Mouse (Mus musculus): Measurements from ENCODE around the gene Egfl8. TPM values are rescaled to one million over a fixed set of nuclear protein-coding genes. Genes with fewer than 3 reads are reported as not detected.

The Egfl8 gene
- 6.1 and 7.4 TPM in 2 replicates for polyA plus RNA-seq (2015; fragmentation: Nextera tagmentation; extraction: Ambion mirVana)

DNA sequence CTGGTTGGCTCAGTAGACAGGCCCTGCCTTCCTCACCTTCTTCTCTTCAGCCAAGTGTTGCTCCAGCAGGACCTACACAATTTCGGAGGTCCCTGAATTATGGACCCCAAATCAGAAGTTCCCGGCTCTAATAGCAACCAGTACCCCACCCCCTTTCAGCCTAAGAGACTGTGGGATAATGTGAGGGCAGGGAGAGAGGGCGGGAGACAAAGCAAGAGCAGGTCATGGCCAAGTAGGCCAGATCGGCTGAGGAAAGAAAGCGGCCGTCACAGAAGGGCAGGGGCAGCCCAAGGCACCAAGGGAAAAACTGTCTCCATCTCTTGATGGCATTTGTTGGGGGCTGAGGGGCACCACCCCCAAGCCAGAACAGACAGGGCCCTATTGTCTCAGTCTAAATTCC lies at the start of gene Egfl8:
Gene Egfl8 (minus strand): TSS at position 101 of the 400 bp plus-strand sequence.
- Histone ChIP-seq H3K9ac (replicated peaks) (no peak within 1 kb of the TSS), H3K27ac (replicated peaks) (no peak within 1 kb of the TSS), H3K4me3 (no peak within 1 kb of the TSS), H3K36me3 (peaks cover 56% of the 10 kb centered on the region), H3K4me2 (replicated peaks) (no peak within 1 kb of the TSS), H3K4me1 (no peaks in the 10 kb centered on the region), H3K27me3 (no peaks in the 10 kb centered on the region), H3K9me3 (no peaks in the 10 kb centered on the region)
- no peak for ATAC-seq (replicated peaks)
- 76% methylated on average over 6 of the region's 6 CpGs for WGBS

GRCm38 (mm10) chr17:34664472-34664871 lies 48.7 kb upstream of the Egfl8 start:
- no peaks in the 10 kb centered on the region for H3K36me3 ChIP-seq
- H3K4me3 ChIP-seq, result no peak overlapping the region
- H3K9ac ChIP-seq (replicated peaks), result no peak overlapping the region
- ATAC-seq (replicated peaks), result no peak
- H3K9me3 ChIP-seq, result no peaks in the 10 kb centered on the region
- 81% methylated on average over 7 of the region's 7 CpGs for WGBS
- H3K27ac ChIP-seq (replicated peaks), result no peak overlapping the region
- peaks cover 19% of the 10 kb centered on the region for H3K27me3 ChIP-seq
- 0 out of 2 replicates have a peak, but pooled peaks cover 6% of the 10 kb centered on the region for H3K4me1 ChIP-seq
- H3K4me2 ChIP-seq (replicated peaks), result no peak overlapping the region

DNA sequence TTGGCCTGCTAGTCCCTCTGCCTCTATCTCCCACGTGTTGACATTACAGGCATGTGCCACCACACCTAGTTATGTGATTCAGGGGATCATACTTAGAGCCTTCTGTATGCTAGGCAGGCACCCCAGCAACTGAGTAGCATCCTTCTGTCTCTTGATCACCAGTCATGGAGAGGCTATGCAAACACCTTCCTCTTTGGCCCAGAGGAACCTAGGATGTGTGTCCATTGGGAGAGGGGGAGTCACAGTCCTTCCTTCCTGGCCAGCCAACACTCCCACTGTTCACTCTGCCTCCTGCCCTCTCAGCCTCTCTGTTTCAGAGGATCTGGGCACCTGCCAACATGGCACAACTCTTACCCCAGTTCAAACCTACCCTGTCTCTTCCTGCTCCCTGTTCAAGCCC lies 47.8 kb upstream of the Egfl8 start:
- WGBS, result 56% methylated on average over 1 of the region's 1 CpGs
- no peak overlapping the region for H3K27ac ChIP-seq (replicated peaks)
- no peaks in the 10 kb centered on the region for H3K36me3 ChIP-seq
- ATAC-seq (replicated peaks), result no peak
- no peak overlapping the region for H3K4me3 ChIP-seq
- H3K9ac ChIP-seq (replicated peaks), result no peak overlapping the region
- H3K9me3 ChIP-seq, result no peaks in the 10 kb centered on the region
- peaks cover 19% of the 10 kb centered on the region for H3K27me3 ChIP-seq
- H3K4me1 ChIP-seq, result 0 out of 2 replicates have a peak, but pooled peaks cover 6% of the 10 kb centered on the region
- H3K4me2 ChIP-seq (replicated peaks), result no peak overlapping the region

GRCm38 (mm10) chr17:34662978-34663377 lies 47.2 kb upstream of the Egfl8 start:
- Histone ChIP-seq H3K36me3 (no peaks in the 10 kb centered on the region), H3K27ac (replicated peaks) (no peak overlapping the region), H3K4me2 (replicated peaks) (no peak overlapping the region), H3K4me1 (0 out of 2 replicates have a peak, but pooled peaks cover 6% of the 10 kb centered on the region), H3K9ac (replicated peaks) (no peak overlapping the region), H3K4me3 (no peak overlapping the region), H3K27me3 (peaks cover 19% of the 10 kb centered on the region), H3K9me3 (no peaks in the 10 kb centered on the region)
- 81% methylated on average over 8 of the region's 8 CpGs for WGBS
- no peak for ATAC-seq (replicated peaks)

DNA sequence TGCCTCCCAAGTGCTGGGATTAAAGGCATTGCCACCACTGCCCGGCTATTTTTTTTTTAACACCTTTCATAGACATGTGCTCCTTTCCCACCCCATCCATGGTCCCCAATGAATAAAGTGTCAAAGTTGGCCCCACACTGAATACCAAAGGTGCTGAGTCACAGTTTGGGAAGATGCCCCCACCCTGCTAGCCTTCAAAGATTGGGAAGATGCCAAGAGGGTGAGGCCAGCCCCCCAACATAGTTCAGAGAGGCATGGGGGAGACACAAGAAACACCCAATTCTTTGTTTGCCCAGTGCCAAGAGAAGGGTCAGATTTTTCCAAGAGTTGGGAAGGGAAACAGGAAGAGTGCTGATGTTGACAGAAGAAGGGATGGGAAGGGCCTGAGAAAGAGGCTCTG lies 46.7 kb upstream of the Egfl8 start:
- H3K27me3 ChIP-seq, result peaks cover 19% of the 10 kb centered on the region
- H3K4me3 ChIP-seq, result no peak overlapping the region
- H3K4me1 ChIP-seq, result 0 out of 2 replicates have a peak, but pooled peaks cover 6% of the 10 kb centered on the region
- no peak overlapping the region for H3K27ac ChIP-seq (replicated peaks)
- no peaks in the 10 kb centered on the region for H3K9me3 ChIP-seq
- ATAC-seq (replicated peaks), result no peak
- H3K9ac ChIP-seq (replicated peaks), result no peak overlapping the region
- no peak overlapping the region for H3K4me2 ChIP-seq (replicated peaks)
- no peaks in the 10 kb centered on the region for H3K36me3 ChIP-seq
- 82% methylated on average over 1 of the region's 1 CpGs for WGBS

DNA sequence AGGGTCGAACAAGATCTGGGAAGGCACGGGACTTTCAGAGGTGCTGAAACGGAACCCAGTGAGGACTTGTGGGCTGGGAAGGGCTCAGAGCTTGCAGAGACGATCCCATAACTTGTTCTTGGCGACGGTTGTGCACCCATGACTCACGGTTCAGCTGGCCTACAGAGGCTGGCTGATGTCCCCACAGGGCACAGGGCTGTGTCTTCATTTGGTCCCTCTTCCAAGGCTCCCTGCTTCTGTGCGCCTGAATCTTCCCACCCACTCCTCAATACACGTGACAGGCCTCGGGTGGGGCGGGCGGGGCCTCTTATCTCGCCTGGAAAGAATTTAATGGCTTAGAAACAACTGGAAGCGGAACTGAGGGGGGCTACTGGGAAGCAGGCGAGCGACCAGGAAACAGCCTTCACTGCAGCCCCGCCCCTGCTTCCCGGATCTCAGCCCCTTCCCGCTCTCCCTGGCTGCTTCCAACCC lies 45.4 kb upstream of the Egfl8 start:
- 11% methylated on average over 19 of the region's 19 CpGs for WGBS
- Histone ChIP-seq H3K4me1 (0 out of 2 replicates have a peak, but pooled peaks cover 6% of the 10 kb centered on the region), H3K9me3 (no peaks in the 10 kb centered on the region), H3K4me3 (peak overlapping the region; percentile 5; the same call in 1 of the 2 replicates), H3K36me3 (no peaks in the 10 kb centered on the region), H3K27ac (replicated peaks) (no peak overlapping the region), H3K27me3 (peaks cover 19% of the 10 kb centered on the region), H3K9ac (replicated peaks) (no peak overlapping the region), H3K4me2 (replicated peaks) (peak overlapping the region; percentile 22)
- no peak for ATAC-seq (replicated peaks)

DNA sequence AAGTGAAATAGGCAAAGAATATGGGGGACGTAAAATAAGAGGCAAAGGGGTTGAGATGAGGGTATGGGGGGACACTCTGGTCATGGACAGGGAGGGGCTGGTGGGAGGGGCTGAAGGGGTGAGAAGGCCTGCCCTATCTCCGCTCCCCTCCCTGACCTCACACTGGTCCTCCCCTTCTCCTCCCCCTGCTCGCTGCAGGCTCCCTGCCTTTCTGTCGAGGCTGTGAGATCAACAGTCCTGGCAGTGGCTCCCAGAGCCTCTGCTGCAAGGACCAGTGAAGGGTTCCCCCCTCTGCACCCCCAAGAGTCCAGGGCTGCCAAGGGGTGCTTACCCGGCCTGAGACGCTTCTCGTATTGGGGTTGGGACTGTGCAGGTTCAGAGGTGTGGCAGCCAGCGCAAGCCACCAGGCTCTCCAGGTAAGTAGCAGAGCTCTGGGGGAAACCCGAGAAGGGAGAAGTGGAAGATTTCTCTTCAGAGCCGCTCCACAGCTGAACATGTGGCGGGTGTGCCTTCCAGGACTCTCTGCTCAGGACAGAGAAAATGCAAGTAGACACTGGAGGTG lies 44.6 kb upstream of the Egfl8 start:
- no peak overlapping the region for H3K9ac ChIP-seq (replicated peaks)
- H3K36me3 ChIP-seq, result no peaks in the 10 kb centered on the region
- no peak overlapping the region for H3K4me2 ChIP-seq (replicated peaks)
- H3K27ac ChIP-seq (replicated peaks), result no peak overlapping the region
- H3K4me3 ChIP-seq, result no peak overlapping the region
- WGBS, result 38% methylated on average over 11 of the region's 11 CpGs
- H3K27me3 ChIP-seq, result peaks cover 19% of the 10 kb centered on the region
- 0 out of 2 replicates have a peak, but pooled peaks cover 6% of the 10 kb centered on the region for H3K4me1 ChIP-seq
- H3K9me3 ChIP-seq, result no peaks in the 10 kb centered on the region
- ATAC-seq (replicated peaks), result no peak

DNA sequence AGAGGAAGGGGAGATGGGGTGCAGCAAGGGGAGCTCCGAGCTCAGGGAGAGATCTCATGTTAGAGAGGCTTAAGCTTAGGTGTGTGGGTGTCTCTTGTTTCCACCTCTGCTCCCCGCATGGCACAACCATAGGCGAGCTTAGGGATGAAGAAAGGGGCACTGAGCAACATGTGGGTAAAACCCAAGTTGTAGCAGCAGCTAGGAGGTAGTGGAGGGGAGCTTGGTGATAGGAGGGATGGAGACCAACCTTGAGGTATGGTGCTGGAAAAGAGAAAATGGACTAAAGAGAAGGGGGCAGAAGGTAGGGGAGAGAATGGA lies 44.1 kb upstream of the Egfl8 start:
- no peak overlapping the region for H3K9ac ChIP-seq (replicated peaks)
- no peaks in the 10 kb centered on the region for H3K9me3 ChIP-seq
- 0 out of 2 replicates have a peak, but pooled peaks cover 6% of the 10 kb centered on the region for H3K4me1 ChIP-seq
- H3K36me3 ChIP-seq, result no peaks in the 10 kb centered on the region
- no peak overlapping the region for H3K4me2 ChIP-seq (replicated peaks)
- ATAC-seq (replicated peaks), result no peak
- WGBS, result 67% methylated on average over 3 of the region's 3 CpGs
- H3K27ac ChIP-seq (replicated peaks), result no peak overlapping the region
- H3K27me3 ChIP-seq, result peaks cover 19% of the 10 kb centered on the region
- no peak overlapping the region for H3K4me3 ChIP-seq

- peaks cover 19% of the 10 kb centered on the region for H3K27me3 ChIP-seq
- H3K9ac ChIP-seq (replicated peaks), result no peak overlapping the region
- ATAC-seq (replicated peaks), result no peak
- H3K27ac ChIP-seq (replicated peaks), result no peak overlapping the region
- H3K4me2 ChIP-seq (replicated peaks), result no peak overlapping the region
- H3K4me3 ChIP-seq, result no peak overlapping the region
- 75% methylated on average over 12 of the region's 12 CpGs for WGBS
- H3K4me1 ChIP-seq, result 0 out of 2 replicates have a peak, but pooled peaks cover 6% of the 10 kb centered on the region
- no peaks in the 10 kb centered on the region for H3K9me3 ChIP-seq
- H3K36me3 ChIP-seq, result 0 out of 2 replicates have a peak, but pooled peaks cover 2% of the 10 kb centered on the region
Observed at GRCm38 (mm10) chr17:34659181-34659896, 43.6 kb upstream of the Egfl8 start.

GRCm38 (mm10) chr17:34658591-34658990 lies 42.8 kb upstream of the Egfl8 start:
- no peak overlapping the region for H3K27ac ChIP-seq (replicated peaks)
- H3K4me2 ChIP-seq (replicated peaks), result no peak overlapping the region
- peaks cover 19% of the 10 kb centered on the region for H3K27me3 ChIP-seq
- H3K9ac ChIP-seq (replicated peaks), result no peak overlapping the region
- 0 out of 2 replicates have a peak, but pooled peaks cover 6% of the 10 kb centered on the region for H3K4me1 ChIP-seq
- 81% methylated on average over 3 of the region's 3 CpGs for WGBS
- no peak for ATAC-seq (replicated peaks)
- no peaks in the 10 kb centered on the region for H3K9me3 ChIP-seq
- H3K4me3 ChIP-seq, result no peak overlapping the region
- peaks cover 8% of the 10 kb centered on the region for H3K36me3 ChIP-seq

GRCm38 (mm10) chr17:34658145-34658544 lies 42.4 kb upstream of the Egfl8 start:
- no peak for ATAC-seq (replicated peaks)
- H3K4me1 ChIP-seq, result 0 out of 2 replicates have a peak, but pooled peaks cover 6% of the 10 kb centered on the region
- no peak overlapping the region for H3K27ac ChIP-seq (replicated peaks)
- H3K4me2 ChIP-seq (replicated peaks), result no peak overlapping the region
- H3K9me3 ChIP-seq, result no peaks in the 10 kb centered on the region
- no peak overlapping the region for H3K4me3 ChIP-seq
- WGBS, result 85% methylated on average over 2 of the region's 2 CpGs
- H3K9ac ChIP-seq (replicated peaks), result no peak overlapping the region
- H3K36me3 ChIP-seq, result peaks cover 13% of the 10 kb centered on the region
- H3K27me3 ChIP-seq, result peaks cover 19% of the 10 kb centered on the region

DNA sequence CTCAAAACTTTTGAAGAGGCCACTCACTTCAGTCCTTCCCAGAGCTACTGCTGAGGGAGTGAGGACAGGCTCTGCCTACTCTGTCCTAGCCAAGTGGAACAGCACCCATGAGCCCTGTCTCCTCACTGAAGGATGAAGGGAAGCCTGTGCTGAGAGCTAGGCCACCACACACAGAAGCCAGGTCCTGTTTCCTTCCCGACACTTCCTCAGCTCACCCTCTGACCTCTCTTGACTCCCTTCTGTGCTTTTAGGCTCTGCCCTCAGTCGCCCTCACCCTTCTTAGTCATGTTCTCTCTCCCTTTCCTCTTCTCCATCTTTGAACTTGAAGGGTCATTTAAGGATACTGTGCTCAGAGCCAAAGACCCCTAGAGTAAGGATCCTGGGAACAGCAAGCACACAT lies 41.5 kb upstream of the Egfl8 start:
- no peak for ATAC-seq (replicated peaks)
- H3K27me3 ChIP-seq, result peaks cover 19% of the 10 kb centered on the region
- no peak overlapping the region for H3K9ac ChIP-seq (replicated peaks)
- H3K9me3 ChIP-seq, result no peaks in the 10 kb centered on the region
- H3K36me3 ChIP-seq, result peaks cover 22% of the 10 kb centered on the region
- 52% methylated on average over 2 of the region's 2 CpGs for WGBS
- 0 out of 2 replicates have a peak, but pooled peaks cover 6% of the 10 kb centered on the region for H3K4me1 ChIP-seq
- no peak overlapping the region for H3K4me3 ChIP-seq
- no peak overlapping the region for H3K4me2 ChIP-seq (replicated peaks)
- no peak overlapping the region for H3K27ac ChIP-seq (replicated peaks)

All from forebrain, embryonic 15.5 days (tissue).